Mouse (Mus musculus) ES-E14 (cell line): ENCODE results near the gene Tmco4. TPM values are rescaled to one million over a fixed set of nuclear protein-coding genes. Genes with fewer than 3 reads are reported as not detected.

Experiments
- DNase-seq: peaks from one replicate; pipeline ENCODE4 v3.0.0-alpha.2; 2013; ENCODE audit warnings: low read depth, low spot score
- H3K27ac ChIP-seq: 2 replicates; pipeline ENCODE4 v1.5.1; 2012; ENCODE audit warnings: low read depth, mild to moderate bottlenecking, low read length, moderate library complexity, mixed read lengths; ENCODE audit not compliant: poor library complexity, insufficient read depth, severe bottlenecking
- H3K36me3 ChIP-seq: 2 replicates; pipeline ENCODE4 v1.6.1; 2012; ENCODE audit warnings: mild to moderate bottlenecking, low read length, moderate library complexity, mixed read lengths; ENCODE audit not compliant: control insufficient read depth, poor library complexity, insufficient read depth, severe bottlenecking
- H3K4me1 ChIP-seq, 2 experiments: fragments of 150-350 bp in 1 of 2; sonication (generic) in 1 of 2; 2 replicates each; pipeline ENCODE4 v1.6.1; 2012; ENCODE audit warnings: low read length in 2 of 2, mild to moderate bottlenecking in 1 of 2, mixed read lengths in 1 of 2; ENCODE audit not compliant: control insufficient read depth in 2 of 2, insufficient read depth in 2 of 2, poor library complexity in 1 of 2
- H3K4me3 ChIP-seq, 2 experiments: fragments of 150-350 bp in 1 of 2; sonication (generic) in 1 of 2; 2 replicates each; pipeline ENCODE4 v1.5.1; 2012; ENCODE audit warnings: low read length in 2 of 2, low read depth in 1 of 2, mild to moderate bottlenecking in 1 of 2, mixed read lengths in 1 of 2; ENCODE audit not compliant: insufficient read depth in 1 of 2, poor library complexity in 1 of 2, severe bottlenecking in 1 of 2
- H3K9ac ChIP-seq: 2 replicates; pipeline ENCODE4 v1.6.1; 2012; ENCODE audit warnings: low read depth, mild to moderate bottlenecking, low read length, mixed read lengths; ENCODE audit not compliant: poor library complexity, insufficient read depth, severe bottlenecking
- H3K9me3 ChIP-seq: fragments of 150-350 bp; sonication (generic); 2 replicates; pipeline ENCODE4 v1.6.1; 2012; ENCODE audit warnings: low read depth, mild to moderate bottlenecking, low read length; ENCODE audit not compliant: control insufficient read depth, insufficient read depth
- CHD2 ChIP-seq: IDR thresholded peaks from 2 replicates; pipeline ENCODE4 v1.6.1; 2014; ENCODE audit warnings: mild to moderate bottlenecking, low read depth, low read length, inconsistent platforms
- HCFC1 ChIP-seq: IDR thresholded peaks from 2 replicates; pipeline ENCODE4 v1.6.1; 2012; ENCODE audit warnings: low read length, inconsistent platforms, borderline replicate concordance; ENCODE audit not compliant: insufficient read depth
- MAFK ChIP-seq: IDR thresholded peaks from 2 replicates; pipeline ENCODE4 v1.6.1; 2014; ENCODE audit warnings: mild to moderate bottlenecking, low read depth, low read length, inconsistent platforms; ENCODE audit not compliant: insufficient read depth
- ZC3H11A ChIP-seq: IDR thresholded peaks from 2 replicates; pipeline ENCODE4 v1.6.1; 2012; ENCODE audit warnings: low read depth, mild to moderate bottlenecking, inconsistent platforms, low read length, borderline replicate concordance
- ZNF384 ChIP-seq: IDR thresholded peaks from 2 replicates; pipeline ENCODE4 v1.6.1; 2012; ENCODE audit warnings: low read depth, low read length, inconsistent platforms
- in situ Hi-C, 2 experiments: fragments of 600-800 bp; cut with MboI; formaldehyde crosslinking; loops; one replicate each; pipeline ENCODE4 v1.15.1; 2025; ENCODE audit warnings: low sequenced_read_pairs in 2 of 2, inconsistent platforms in 1 of 2; ENCODE audit not compliant: unreplicated experiment in 2 of 2
- total RNA-seq: library from RNA; depleted of rRNA; stranded (reverse); fragments of 300-350 nt; gene quantifications from 2 replicates; pipeline ENCODE4 v1.2.3, GENCODE M21; 2012

Gene Tmco4
- total RNA-seq, 1 experiment = 4.7 TPM

DNA sequence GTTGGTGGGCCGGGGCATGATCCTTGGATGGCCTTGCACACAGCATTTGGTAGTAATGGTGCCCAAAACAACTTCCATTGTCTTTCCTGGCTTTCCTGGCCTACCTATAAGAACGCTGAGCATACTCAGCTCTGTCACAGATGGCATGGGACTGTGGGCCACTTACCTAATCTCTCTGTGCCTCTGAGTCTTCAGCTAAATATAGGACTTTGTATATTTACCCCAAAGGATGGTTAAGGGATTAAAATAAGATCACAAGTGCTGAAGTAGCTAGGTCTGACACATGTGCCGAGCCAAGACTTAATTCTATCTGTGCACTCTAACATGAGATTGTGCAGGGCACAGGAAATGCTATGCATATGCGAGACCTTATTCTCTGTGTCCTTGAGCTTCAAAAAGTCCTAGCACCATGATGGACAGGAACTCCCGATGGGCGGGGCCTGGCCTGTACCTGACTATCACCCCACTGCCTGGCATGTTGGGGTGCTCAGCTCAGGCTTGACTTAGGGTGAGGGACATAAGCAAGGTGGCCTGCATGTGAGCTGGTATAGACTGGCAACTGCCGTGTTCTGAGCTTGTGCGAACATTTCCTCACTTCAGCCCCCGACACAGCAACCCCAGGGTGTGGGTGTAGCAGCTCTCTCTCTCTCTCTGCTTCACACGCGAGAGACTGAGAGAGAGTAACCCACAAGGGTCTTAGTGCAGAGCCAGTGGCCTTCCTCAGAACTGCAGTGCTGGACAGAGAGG, 60.7 kb downstream of the Tmco4 start:
- in situ Hi-C loops = no loop called here
- no peak overlapping the region for H3K4me3 ChIP-seq
- no peaks in the 10 kb centered on the region for H3K9me3 ChIP-seq
- H3K4me1 ChIP-seq = peaks cover 0 to 7% of the 10 kb centered on the region in 2 experiments; a peak in 1 of 4 replicates
- H3K36me3 ChIP-seq = peaks cover 4% of the 10 kb centered on the region; the same call in 1 of the 2 replicates
- no peak overlapping the region for H3K27ac ChIP-seq
- DNase-seq = no peak
- no peak overlapping the region for H3K9ac ChIP-seq
- TF ChIP-seq ZNF384 (no peak), ZC3H11A (no peak), HCFC1 (no peak), MAFK (no peak), CHD2 (no peak)

DNA sequence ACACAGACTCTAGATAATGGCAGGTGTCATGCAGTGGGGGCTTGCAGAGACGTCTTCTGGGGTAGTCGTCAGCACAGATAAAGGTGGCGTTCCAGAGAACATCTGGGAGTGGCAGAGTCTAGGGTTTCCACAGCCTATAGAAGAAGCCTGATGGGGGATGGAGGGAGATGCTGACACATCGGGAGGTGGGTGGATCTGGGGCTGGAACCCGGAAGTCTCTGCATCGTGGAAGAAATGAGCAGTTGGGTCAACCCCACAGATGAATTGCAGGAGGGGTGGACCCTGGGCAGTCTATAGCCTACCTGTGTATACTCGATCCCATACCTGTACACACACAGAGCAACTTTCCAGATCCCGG, 61.3 kb downstream of the Tmco4 start:
- H3K9ac ChIP-seq = no peak overlapping the region
- no peaks in the 10 kb centered on the region for H3K9me3 ChIP-seq
- in situ Hi-C loops = no loop called here
- H3K4me1 ChIP-seq = peaks cover 0 to 7% of the 10 kb centered on the region in 2 experiments; a peak in 1 of 4 replicates
- peaks cover 4% of the 10 kb centered on the region; the same call in 1 of the 2 replicates for H3K36me3 ChIP-seq
- no peak overlapping the region for H3K27ac ChIP-seq
- TF ChIP-seq HCFC1 = no peak
- TF ChIP-seq ZNF384 = no peak
- TF ChIP-seq CHD2 = no peak
- no peak for TF ChIP-seq MAFK
- no peak for TF ChIP-seq ZC3H11A
- DNase-seq = no peak
- H3K4me3 ChIP-seq = no peak overlapping the region

DNA sequence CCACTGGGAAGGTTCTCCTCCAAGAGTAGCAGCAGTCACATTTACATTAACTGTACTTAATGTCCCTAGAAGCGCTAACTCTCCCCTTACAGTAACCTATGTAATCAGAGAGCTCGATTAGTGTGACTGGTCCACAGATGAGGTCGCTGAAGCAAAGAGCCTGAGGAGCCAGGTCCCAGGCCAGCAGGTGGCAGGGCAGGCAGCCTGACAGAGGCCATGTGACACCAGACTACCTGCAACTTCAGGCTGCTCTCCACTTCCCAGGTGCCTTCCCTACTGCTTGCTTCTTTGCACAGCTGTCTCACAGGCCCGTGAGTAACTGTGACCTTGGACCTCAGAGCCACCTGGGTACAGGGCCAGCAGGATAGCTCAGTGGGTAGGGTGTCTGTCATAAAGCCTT, 61.9 kb downstream of the Tmco4 start:
- peaks cover 4% of the 10 kb centered on the region; the same call in 1 of the 2 replicates for H3K36me3 ChIP-seq
- no peak for DNase-seq
- no peak overlapping the region for H3K27ac ChIP-seq
- in situ Hi-C loops = no loop called here
- H3K4me3 ChIP-seq = no peak overlapping the region
- H3K9ac ChIP-seq = no peak overlapping the region
- H3K4me1 ChIP-seq = peaks cover 0 to 7% of the 10 kb centered on the region in 2 experiments; a peak in 1 of 4 replicates
- TF ChIP-seq ZC3H11A (no peak), ZNF384 (no peak), CHD2 (no peak), MAFK (no peak), HCFC1 (no peak)
- no peaks in the 10 kb centered on the region for H3K9me3 ChIP-seq

DNA sequence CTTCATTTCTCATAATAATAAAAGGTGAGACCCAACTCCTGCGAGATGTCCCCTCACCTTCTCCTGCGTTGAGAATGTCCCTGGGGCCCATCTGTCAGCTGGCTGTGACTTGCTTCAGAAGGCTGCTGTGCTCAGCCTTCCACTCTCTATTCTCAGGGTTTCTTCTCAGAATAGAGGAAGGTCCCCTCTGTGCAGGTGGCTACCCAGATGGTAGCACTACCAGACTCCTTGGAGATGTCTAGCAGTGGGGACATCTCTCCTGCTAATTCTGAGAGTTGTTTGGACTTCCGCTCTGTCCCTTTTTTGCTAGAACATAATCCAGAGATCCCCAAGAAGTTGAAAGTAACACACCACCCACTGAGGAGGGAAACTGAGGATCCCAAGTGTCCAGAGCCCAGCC, 62.3 kb downstream of the Tmco4 start:
- no peak for DNase-seq
- Histone ChIP-seq H3K4me1 (peaks cover 0 to 7% of the 10 kb centered on the region in 2 experiments; a peak in 1 of 4 replicates), H3K27ac (no peak overlapping the region), H3K4me3 (no peak overlapping the region), H3K9ac (no peak overlapping the region), H3K36me3 (peaks cover 4% of the 10 kb centered on the region; the same call in 1 of the 2 replicates), H3K9me3 (no peaks in the 10 kb centered on the region)
- TF ChIP-seq MAFK = no peak
- TF ChIP-seq ZC3H11A = no peak
- no peak for TF ChIP-seq ZNF384
- TF ChIP-seq HCFC1 = no peak
- no peak for TF ChIP-seq CHD2
- in situ Hi-C loops = no loop called here
